In genomic region chr17:29852846-29853486, GRCm38 (mm10) we compare ENCODE assay signal across 12 mouse cellular contexts.
DNase-seq lines count a peak whose midpoint lies in the region; ATAC-seq and TF ChIP-seq lines count a peak whose summit lies in the region.
"Had no signal": no experiment of that assay in that cellular context is flagged by ENCODE, and none has a peak within 500 bp of the region (broad histone marks: within the 10 kb centered on the region; RNA-seq: fewer than 3 reads in every experiment).

No protein-coding gene starts in this region.

- peak; percentile 61 for DNase-seq in forebrain, postnatal 0 days
- no peak for DNase-seq in forebrain, embryonic 11.5 days (ENCODE audit: low spot score)
- DNase-seq in lung, embryonic 14.5 days: peak; percentile 70
- DNase-seq in lung, postnatal 25 days (ENCODE audit: low spot score): no peak
- peak; percentile 31 for DNase-seq in lung, postnatal 14 days
- no peak for DNase-seq in kidney, postnatal 4 days
- no peak for DNase-seq in ovary, postnatal 10 days (ENCODE audit: low spot score)
- DNase-seq: cerebellum, postnatal 25 days; gastrocnemius, adult 2 months; thymus, postnatal 25 days had no signal

- ATAC-seq in forebrain, postnatal 0 days: no peak
- no peak for ATAC-seq in forebrain, embryonic 11.5 days (replicated peaks; ENCODE audit: low FRiP score)
- no peak for ATAC-seq in lung, embryonic 14.5 days (ENCODE audit: insufficient read depth)
- no peak for ATAC-seq in heart, embryonic 15.5 days (replicated peaks; ENCODE audit: insufficient number of reproducible peaks, insufficient read depth, low FRiP score, low read depth)

- H3K9me3 ChIP-seq in forebrain, postnatal 0 days (ENCODE audit: low read length): no peaks in the 10 kb centered on the region
- H3K9me3 ChIP-seq in forebrain, embryonic 11.5 days (ENCODE audit: control insufficient read depth, low read length): no peaks in the 10 kb centered on the region
- H3K9me3 ChIP-seq in lung, embryonic 14.5 days (ENCODE audit: low read depth, low read length): no peaks in the 10 kb centered on the region
- H3K9me3 ChIP-seq in heart, embryonic 15.5 days (replicated peaks): no peaks in the 10 kb centered on the region

- H3K9ac ChIP-seq in forebrain, postnatal 0 days: no peak overlapping the region
- no peak overlapping the region for H3K9ac ChIP-seq in forebrain, embryonic 11.5 days (ENCODE audit: low read length)
- H3K9ac ChIP-seq in lung, embryonic 14.5 days: no peak overlapping the region
- peak overlapping the region; percentile 23; the same call in 1 of the 2 replicates for H3K9ac ChIP-seq in heart, embryonic 15.5 days

- no peak overlapping the region for H3K27ac ChIP-seq in forebrain, postnatal 0 days (ENCODE audit: low read depth, low read length)
- H3K27ac ChIP-seq in forebrain, embryonic 11.5 days (ENCODE audit: low read depth, low read length): no peak overlapping the region
- no peak overlapping the region for H3K27ac ChIP-seq in lung, embryonic 14.5 days (ENCODE audit: low read depth)
- no peak overlapping the region for H3K27ac ChIP-seq in heart, embryonic 15.5 days
- H3K27ac ChIP-seq: gastrocnemius, adult 2 months had no signal

- H3K4me2 ChIP-seq in forebrain, postnatal 0 days (ENCODE audit: low read depth): no peak overlapping the region
- H3K4me2 ChIP-seq in forebrain, embryonic 11.5 days (ENCODE audit: low read depth, low read length, severe bottlenecking): no peak overlapping the region
- no peak overlapping the region for H3K4me2 ChIP-seq in lung, embryonic 14.5 days
- 0 out of 2 replicates have a peak overlapping the region, but pooled peaks have one; percentile 7 for H3K4me2 ChIP-seq in heart, embryonic 15.5 days

- TF ChIP-seq CTCF in forebrain, postnatal 0 days (IDR thresholded peaks at IDR 0.05; ENCODE audit: low read depth): no peak
- TF ChIP-seq CTCF in lung, embryonic 14.5 days (IDR thresholded peaks at IDR 0.05; ENCODE audit: low read depth): no peak

- WGBS in forebrain, postnatal 0 days: 30% methylated on average over 8 of the region's 8 CpGs
- 60% methylated on average over 8 of the region's 8 CpGs for WGBS in forebrain, embryonic 11.5 days
- 47% methylated on average over 8 of the region's 8 CpGs for WGBS in lung, embryonic 14.5 days
- WGBS in heart, embryonic 15.5 days: 42% methylated on average over 8 of the region's 8 CpGs

- H3K4me1 ChIP-seq in forebrain, postnatal 0 days (ENCODE audit: insufficient read depth): no peaks in the 10 kb centered on the region
- no peaks in the 10 kb centered on the region for H3K4me1 ChIP-seq in forebrain, embryonic 11.5 days (replicated peaks; ENCODE audit: control insufficient read depth, insufficient read depth, low read length)
- H3K4me1 ChIP-seq in lung, embryonic 14.5 days (ENCODE audit: insufficient read depth): peaks cover 7% of the 10 kb centered on the region
- peaks cover 23% of the 10 kb centered on the region for H3K4me1 ChIP-seq in heart, embryonic 15.5 days (replicated peaks)

- no peaks in the 10 kb centered on the region for H3K27me3 ChIP-seq in forebrain, postnatal 0 days (ENCODE audit: insufficient read depth, low read length)
- H3K27me3 ChIP-seq in forebrain, embryonic 11.5 days (ENCODE audit: control insufficient read depth, insufficient read depth, low read length): no peaks in the 10 kb centered on the region
- H3K27me3 ChIP-seq in lung, embryonic 14.5 days (ENCODE audit: insufficient read depth, low read length): peaks cover 9% of the 10 kb centered on the region; the same call in 1 of the 2 replicates
- peaks cover 6% of the 10 kb centered on the region; the same call in 1 of the 2 replicates for H3K27me3 ChIP-seq in heart, embryonic 15.5 days

- H3K4me3 ChIP-seq in forebrain, postnatal 0 days (ENCODE audit: low read depth, low read length): no peak overlapping the region
- no peak overlapping the region for H3K4me3 ChIP-seq in forebrain, embryonic 11.5 days (ENCODE audit: low read depth, low read length)
- H3K4me3 ChIP-seq in lung, embryonic 14.5 days (ENCODE audit: low read depth, low read length): no peak overlapping the region
- no peak overlapping the region for H3K4me3 ChIP-seq in heart, embryonic 15.5 days
- H3K4me3 ChIP-seq: erythroblast, embryonic 14.5 days; gastrocnemius, adult 2 months had no signal

- 0 out of 2 replicates have a peak, but pooled peaks cover 3% of the 10 kb centered on the region for H3K36me3 ChIP-seq in forebrain, postnatal 0 days (ENCODE audit: insufficient read depth)
- no peaks in the 10 kb centered on the region for H3K36me3 ChIP-seq in forebrain, embryonic 11.5 days (ENCODE audit: control insufficient read depth, insufficient read depth, low read length)
- H3K36me3 ChIP-seq in lung, embryonic 14.5 days (ENCODE audit: insufficient read depth): no peaks in the 10 kb centered on the region
- H3K36me3 ChIP-seq in heart, embryonic 15.5 days: no peaks in the 10 kb centered on the region

Comparison
In these comparisons a context has a peak if more than half of its experiments do, and no peak if none do; other contexts are left out.
1. DNase-seq: peak in forebrain, postnatal 0 days (single experiment), lung, embryonic 14.5 days (single experiment) and lung, postnatal 14 days (single experiment); none in forebrain, embryonic 11.5 days (single experiment), lung, postnatal 25 days (single experiment), kidney, postnatal 4 days (0 of 2) and ovary, postnatal 10 days (single experiment).